Mouse (Mus musculus) 3T3-L1 (cell line): ENCODE measurements around the gene Sypl.
"Not testable (repeated sequence)": the region's sequence is repeated elsewhere in the genome, so short reads cannot be mapped to it uniquely, and the experiment has no call there.

Source experiments
- DNase-seq: peaks from one replicate; pipeline ENCODE4 v3.0.0-alpha.2; 2015; ENCODE audit warnings: low read depth, low spot score

Gene Sypl

DNA sequence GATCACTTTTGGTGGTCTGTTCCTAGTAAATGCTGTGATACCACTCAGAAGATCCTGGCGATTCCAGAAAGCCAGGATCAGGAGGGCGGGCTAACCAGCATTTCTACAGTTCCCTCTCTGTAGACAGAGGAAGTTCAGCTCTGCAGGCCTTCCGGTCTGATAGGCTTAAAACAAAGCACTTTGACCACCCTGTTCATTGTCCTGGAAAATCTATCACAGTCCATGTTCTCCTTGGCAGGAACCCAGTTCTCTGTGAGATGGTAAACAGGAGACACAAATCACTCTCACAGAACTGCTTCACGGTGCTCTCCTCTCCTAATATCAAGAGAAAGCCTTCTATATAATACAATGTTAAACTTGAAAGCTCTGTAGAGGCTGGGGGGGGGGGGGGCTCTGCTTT lies 10.3 kb upstream of the Sypl start:
- DNase-seq: no peak

DNA sequence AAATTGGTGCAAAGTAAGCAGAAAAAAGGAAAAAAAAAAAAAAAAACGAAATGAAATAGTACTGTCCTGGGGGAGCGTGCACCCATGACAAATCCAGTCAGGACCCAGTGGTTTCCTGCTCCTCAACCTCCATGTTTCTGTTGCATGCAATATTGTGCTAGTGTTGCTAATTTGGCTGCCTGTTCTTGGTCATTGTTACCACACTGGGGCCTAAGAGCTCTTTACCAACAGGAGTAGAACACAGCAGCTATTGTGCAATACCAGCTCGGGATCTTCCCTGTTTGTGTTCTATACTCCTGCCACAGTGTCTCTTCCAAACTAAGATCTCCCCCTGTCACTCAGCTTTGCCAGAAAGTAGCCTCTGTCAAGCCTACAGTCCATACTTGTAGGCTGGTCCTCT lies 9.7 kb upstream of the Sypl start:
- DNase-seq: no peak

DNA sequence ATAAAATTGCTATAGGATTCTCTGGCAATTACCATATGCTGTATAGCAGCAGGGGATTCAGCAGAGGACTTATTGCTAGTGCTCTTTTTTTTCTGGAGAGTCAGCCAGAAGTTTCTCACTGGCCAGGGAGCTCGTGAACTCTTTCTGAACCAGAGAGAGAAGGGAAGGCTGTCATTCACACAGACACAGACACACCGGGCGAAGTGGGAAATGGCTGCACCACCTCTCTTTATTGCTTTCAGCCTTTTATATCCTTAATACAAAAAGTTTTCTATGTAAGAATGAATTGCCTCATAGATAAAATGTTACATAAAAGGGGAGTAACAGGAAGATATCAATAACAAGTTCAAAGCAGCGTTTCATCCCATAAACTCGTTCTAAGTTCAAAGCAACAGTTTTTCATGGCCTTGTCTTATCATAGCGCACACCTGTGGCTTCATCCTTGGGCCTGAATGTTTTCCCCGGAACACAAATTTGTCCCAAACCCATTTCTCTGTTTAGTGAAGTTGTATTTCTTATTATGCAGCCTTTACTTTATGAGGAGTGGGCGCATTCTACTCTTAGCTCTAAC lies 8.7 kb upstream of the Sypl start:
- DNase-seq: no peak

DNA sequence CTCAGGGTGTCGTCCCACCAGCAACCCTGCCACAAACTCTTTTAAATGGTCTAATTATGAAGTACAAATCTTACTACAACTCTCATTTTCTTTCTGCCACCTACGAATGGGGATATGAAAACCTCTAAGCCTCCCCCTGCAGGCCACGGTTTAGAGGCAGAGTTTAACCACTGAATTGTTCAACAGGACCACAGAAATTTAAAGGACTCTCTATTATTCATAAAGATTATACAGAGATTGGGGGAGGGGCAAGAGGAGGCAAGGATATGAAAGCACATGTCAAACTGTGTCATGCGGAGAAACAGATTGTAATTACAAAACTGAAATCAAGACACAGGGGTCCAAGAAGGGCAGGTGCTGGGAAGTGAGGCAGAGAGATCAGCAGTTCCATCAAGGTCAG lies 7.3 kb upstream of the Sypl start:
- no peak for DNase-seq

DNA sequence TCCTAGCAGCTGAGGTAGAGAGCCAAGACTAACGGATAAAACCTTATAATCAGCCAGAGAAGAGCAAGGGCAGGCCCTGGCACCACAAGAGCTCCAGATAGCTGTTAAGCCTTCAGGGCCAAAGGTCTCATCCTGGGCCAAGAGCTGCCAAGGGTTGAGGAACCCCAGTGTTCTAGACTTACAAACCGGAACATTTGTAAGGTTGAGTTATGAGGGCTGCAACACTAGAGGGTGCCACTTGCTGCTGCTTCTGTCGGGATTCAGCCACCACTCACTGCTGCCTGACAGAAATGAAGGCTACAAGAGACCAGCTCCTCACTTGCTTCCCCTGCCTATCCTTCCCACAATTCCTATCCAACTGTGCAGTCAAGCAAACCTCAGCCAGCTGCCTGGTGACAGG lies 1.3 kb upstream of the Sypl start:
- peak; percentile 69 for DNase-seq

DNA sequence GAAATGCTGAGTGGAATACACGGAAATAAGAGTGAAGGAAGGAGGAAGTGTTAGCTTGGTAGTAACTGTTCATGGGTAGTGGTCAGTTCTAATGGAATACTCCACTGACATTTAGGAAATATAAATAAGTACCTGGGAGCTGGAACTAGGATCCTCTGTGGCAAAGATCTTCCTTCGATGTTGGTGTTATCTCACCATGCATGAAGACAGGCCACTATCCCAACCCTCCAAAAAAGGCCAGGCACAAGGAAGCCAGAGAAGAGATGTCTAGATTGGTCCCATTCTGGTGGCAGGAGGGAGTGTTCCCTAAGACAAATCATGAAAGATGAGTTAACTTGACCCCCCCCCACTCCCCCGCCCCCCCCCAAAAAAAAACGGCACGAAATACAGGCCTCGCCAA lies 625 bp upstream of the Sypl start:
- peak; percentile 12 for DNase-seq

DNA sequence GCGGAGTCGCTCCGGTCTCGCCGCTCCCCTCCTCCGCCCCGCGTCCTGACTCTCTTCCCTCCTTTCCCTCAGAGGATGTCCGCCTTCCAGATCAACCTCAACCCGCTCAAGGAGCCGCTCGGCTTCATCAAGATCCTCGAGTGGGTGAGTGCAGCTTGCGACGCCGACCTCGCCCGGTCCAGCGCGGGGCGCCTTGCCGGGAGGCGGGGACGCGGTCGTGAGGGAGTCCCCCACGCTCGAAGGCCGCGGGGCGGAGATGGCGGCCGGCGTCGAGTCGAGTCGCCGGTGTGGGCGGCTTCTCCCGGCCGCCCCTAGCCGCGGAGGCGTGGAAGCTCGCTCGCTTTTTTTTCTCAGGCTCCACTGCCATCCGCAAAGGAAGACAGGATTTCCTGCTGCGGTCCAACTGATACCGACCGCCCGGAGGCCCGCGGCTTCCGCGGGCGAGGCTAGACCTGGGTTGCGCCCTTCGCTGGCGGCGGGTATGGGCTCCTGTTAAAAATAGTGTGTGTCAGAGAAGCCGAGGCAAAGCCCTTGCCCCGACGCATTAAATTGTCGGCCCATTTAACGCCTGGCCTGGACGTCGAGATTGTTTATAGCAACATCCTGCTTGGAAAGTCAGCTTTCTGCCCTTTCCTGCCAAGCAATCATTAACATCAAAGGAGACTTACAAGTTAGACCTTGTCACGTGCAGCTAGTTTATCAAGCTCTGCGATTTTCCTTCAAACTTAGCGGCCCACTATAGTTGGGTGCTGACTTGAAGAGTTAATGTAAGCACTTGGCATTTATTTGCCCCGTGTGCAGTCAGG lies 728 bp downstream of the Sypl start:
- peak; percentile 67 for DNase-seq

DNA sequence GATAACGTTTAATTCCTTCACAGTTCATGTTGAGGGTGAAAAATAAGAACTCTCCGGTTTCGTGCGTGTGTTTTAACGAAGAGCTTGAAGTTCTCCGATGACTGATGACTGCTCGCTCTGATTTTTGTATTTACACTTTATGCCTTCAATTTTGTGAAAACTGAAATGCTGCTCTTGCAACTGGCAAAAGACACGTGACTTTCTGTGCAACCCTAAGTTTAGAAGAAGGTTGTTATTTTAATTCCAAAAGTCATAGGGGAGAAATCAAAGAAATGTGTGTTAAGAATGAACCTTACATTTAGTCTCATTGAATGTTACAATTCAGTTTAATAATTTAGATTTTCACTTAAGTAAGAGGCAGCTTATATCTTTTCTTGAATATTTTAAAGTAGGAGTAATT lies 1.3 kb downstream of the Sypl start:
- no peak for DNase-seq

DNA sequence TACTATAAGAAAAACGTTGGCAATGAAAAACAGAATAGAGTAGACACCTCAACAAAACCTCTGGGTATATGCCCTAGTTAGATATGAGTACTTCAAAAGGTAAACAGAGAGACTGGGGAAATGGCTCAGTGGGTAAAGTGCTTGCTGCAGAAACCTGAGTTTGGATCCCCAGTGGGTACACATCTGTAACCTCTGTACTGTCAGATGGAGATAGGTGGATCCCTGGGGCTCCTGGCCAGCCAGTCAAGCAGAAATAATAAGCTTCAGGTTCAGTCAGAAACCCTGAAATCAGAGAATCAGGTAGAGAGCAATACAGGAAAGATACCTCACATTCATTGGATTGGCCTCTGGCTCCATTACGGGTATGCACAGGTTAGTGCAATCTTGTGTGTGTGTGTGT lies 3.5 kb downstream of the Sypl start:
- no peak for DNase-seq

DNA sequence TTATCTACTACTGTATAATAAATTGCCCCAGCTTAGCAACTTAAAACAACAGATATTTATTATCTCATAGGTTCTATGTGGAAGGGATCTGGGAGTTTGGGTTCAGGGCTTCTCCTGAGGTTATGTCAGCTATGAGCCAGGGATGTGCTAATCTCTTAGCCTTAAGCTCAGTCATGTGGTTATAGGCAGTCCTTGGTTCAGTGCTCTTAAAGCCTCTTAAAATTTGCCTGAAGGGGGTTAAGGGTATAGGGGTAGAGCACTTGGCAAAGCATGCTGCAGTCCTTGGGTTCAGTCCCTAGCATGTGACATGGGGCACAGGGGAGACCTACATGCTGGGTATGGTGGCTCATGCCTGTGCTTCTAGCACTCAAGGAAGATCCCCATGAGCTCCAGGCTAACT lies 8.4 kb downstream of the Sypl start:
- no peak for DNase-seq

DNA sequence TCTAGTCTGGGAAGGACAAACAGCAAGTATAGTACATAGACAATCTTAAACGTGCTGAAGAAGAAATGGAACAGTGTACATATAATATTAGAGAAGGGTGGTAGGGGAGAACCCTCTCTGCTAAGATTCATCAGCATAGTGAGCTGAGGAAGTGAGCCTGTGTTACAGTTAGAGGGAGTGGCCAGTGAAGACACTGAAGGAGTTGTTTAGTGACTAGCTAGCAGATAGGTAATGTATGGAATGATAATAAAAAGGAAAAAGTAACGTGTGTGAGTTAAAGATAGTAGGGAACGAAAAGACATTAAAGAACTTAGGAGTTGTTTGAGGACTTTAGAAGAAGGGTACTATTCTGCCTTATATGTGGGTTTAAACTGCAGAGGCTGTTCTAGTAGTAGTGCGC lies 10.2 kb downstream of the Sypl start:
- DNase-seq: no peak

DNA sequence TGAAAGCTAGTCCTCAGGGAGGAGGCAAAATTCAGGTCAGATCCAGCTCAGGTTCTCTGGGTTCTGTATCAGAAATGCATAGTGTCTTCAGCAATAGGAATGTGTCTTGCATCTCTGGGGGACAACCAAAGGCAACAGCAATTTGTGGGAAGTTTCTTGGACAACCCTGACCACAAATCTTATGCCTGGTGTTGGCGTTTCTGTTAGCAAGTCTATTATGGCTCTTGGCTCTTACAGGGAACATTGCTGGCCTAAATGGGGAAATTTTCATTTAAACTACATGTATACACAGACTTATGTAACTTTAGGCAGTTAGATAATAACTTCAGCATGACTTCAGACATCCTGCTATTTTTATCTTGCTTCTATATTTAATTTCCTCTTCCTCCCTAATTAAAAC lies 18.6 kb downstream of the Sypl start:
- no peak for DNase-seq

DNA sequence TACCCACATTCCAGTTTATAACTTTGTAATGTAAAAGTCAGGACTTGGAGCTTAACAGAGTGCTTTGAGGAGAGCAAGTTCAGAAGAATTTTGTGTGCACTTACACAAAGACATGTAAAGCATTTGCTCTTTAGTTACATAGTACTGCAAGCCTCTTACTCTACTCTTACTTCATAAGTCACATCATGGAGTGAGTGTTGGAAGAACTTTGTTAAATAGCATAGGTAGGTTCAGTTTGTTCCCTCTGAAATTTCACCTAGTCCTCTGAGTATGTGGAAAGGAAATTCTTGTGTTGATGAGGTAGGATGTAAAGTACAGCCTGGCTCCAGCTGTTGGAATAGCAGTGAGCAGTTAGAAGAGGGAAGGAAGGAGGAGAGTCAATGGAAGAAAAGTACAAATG lies 21.2 kb downstream of the Sypl start:
- no peak for DNase-seq

DNA sequence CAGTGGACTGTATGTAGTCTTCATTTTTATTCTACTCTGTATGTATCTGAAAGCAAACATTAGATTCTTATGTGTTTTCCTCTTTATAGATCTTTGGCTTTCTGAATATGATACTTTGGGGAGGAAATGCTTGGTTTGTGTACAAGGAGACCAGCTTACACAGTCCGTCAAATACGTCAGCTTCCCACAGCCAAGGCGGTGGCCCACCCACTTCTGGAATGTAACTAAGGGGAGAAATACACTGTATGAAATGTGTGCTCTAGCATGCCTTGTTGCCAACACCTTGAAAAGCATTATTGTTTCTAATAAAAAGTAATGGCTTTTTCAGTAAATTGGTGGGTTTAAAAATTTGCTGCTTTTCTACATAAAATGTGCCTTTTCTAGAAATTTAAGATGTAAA lies 21.8 kb downstream of the Sypl start:
- no peak for DNase-seq

DNA sequence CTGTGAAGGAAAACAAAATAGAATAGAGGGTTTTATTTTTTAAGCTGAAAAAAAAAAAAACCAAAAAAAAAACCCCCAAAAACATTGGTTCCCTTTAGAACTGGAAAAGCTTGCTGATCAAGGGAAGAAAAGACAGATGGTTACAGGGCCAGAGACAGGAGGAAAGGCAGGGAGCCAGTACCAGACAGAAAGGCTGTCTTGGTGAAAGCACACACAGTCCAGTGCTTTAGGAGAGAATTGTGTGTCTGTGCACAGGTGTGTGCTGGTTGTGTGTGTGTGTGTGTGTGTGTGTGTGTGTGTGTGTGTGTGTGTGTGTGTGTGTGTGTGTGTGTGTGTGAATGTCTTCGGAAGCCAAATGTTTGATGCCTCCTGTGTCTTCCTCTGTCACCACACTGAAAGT lies 28.9 kb downstream of the Sypl start:
- no peak for DNase-seq

DNA sequence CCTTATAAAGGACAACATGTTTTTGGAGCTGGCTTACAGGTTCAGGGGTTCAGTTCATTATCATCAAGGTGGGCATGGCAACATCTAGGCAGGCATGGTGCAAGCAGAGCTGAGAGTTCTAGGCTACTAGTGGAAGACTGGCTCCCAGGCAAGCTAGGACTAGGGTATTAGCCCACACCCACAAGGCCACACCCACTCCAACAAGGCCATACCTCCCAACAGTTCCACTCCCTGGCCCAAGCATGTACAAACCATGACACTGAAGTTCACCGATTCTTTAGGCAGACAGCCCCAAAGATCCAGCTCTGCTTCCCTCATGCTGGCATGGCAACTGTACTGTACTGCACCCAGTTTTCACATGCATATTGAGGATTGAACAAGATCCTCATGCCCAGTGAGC lies 29.4 kb downstream of the Sypl start:
- no peak for DNase-seq

DNA sequence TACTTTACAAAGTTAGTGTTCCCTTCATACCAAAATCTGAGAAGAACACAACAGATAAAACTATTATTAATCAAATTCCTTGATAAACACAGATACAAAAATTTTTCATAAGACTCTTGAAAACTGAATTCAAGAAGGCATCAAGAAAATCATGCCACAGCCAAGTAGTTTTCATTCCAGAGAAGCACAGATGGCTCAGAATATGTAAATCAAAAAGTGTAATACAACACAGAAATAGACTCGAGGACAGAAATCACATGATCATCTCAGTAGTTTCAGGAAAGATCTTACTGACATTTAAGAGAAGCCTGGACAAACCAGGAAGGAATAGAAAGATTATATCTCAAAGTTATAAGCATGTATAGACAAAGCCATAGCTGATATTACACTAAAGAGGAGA lies 32.6 kb downstream of the Sypl start:
- DNase-seq: no peak

DNA sequence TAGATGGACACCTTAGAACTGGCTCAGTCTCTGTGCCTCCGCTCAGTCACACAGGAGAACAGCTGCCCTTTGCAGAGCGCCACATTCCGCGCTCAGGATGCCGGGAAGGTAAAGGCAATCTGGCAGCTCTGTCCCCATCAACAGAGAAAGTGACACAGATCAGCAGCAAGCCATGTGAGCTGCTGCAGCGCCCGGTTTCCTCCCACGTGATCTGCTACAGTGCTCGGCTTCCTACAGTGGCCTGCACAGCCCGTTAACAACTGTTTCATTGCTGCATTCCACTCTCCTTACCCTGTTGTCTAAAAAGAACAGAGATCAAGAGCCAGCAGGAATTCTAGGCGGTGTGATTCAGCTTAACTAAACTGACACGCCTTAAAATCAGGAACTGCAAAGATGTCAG lies 36.0 kb downstream of the Sypl start:
- peak; percentile 31 for DNase-seq

DNA sequence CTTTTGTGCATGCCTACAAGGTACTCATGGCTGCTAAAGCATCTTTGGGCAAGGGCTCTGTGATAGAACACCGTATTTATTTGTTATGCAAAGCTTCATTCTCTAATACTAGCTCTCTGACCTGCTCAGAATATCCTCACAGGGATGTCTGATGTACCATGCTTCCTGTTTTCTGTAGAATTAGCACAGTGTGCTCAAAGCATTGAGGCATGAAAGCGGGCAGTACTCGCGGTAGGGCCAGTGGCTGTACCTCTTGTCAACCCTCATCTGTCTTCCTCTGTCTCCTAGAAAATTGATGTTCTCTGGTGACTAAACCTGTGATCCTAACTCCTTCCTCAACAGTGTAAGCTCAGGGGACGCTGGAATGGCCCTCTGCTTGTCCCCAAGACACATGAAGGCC lies 40.4 kb downstream of the Sypl start:
- DNase-seq: no peak

DNA sequence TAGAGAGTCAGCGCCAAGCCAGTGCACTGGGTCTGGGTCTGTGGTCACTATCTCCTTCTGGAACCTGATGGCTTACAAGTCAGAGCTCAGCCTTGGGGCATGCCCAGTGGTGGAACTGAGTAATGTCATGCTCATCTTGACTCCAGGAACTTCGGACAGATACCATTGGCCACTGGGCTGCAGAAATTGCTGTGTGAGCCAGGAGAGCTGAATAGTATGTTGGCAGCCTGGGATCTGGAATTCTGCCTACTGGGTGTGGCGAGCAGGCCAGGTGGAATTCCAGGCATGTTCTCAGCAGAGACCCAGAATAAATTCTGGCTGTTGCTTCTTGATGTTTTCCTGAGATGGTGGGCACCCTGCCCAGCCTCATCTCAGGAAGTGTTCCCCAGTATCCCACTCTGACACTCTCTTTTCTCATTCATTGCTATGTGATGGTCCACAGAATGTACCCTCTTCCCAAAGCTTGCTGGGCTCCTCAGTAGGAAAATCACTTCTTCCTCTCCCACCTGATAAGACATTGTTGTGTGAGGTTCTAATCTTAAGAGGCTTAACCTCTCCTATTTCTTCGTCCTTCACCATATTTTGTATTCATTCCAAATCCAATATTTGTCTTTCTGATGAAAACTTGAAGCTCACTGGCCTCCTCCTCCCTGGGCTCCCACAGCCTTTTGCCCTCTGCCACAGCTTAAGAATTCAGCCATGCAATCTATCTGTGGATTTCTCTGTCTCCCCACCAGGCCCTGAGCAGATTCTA lies 41.6 kb downstream of the Sypl start:
- peak; percentile 77 for DNase-seq

DNA sequence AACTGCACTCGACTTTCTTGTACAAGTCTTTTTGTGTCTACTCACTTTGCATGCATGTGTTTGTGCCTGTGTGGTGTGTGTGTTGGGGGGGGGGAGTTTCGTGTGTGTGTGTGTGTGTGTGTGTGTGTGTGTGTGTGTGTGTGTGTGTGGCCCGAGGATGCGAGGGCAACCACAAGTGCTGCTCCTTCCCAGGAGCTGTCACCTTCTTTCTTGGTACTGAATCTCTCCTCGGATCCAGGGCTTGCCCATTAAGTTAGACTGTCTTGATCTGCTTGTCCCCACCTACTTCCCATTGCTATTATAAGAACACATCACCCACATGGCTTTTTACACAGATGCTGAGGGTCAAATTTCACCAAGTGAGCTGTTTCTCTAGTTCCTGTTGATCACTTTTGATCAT lies 45.1 kb downstream of the Sypl start:
- no peak for DNase-seq

DNA sequence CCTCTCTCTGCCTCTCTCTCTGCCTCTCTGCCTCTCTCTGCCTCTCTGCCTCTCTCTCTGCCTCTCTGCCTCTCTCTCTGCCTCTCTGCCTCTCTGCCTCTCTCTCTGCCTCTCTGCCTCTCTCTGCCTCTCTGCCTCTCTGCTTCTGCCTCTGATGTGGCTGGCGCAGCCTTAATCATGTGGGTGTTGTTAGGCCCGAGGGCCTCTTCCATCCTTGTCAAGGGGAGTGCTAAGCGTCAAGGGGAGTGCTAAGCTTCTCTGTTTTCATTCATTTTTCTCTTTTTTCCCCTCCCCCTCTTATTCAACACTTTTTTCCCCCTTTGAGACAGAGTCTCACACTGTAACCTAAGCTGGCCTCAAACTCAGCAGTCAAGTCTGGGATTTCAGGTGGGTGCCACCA lies 46.1 kb downstream of the Sypl start:
- DNase-seq: not testable (repeated sequence)

DNA sequence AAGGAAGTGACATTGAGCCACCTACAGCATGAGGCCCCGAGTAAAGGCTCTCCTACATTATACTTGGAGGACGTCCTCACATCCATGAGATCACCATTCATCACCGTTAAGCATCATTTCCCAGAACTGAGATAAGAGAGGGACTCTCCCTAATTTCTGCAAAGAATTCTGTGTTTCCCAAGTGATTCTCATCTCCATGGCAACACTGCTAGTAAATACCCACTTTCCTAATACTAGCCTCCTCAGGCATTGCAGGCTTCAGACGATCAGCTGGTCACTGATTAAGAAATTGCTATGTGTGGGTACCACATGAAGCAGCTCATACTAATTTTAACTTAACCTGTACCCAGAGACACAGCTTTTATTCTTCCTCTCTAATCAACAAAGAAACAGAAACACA lies 46.7 kb downstream of the Sypl start:
- no peak for DNase-seq
